Mouse (Mus musculus) megakaryocyte-erythroid progenitor cell, adult 5-6 weeks (primary cell): ENCODE data around the gene Anks1. TPM values are rescaled to one million over a fixed set of nuclear protein-coding genes. Genes with fewer than 3 reads are reported as not detected.
"Not testable (repeated sequence)": the region's sequence is repeated elsewhere in the genome, so short reads cannot be mapped to it uniquely, and the experiment has no call there.

Experiments
- ATAC-seq: replicated peaks from 2 replicates; pipeline ENCODE4 v1.8.0; 2016; ENCODE audit warnings: mild to moderate bottlenecking, inconsistent platforms; ENCODE audit not compliant: severe bottlenecking, poor library complexity, low FRiP score, low TSS enrichment
- total RNA-seq, 2 experiments: library from RNA; stranded (forward) in 1 of 2; stranded (reverse) in 1 of 2; fragments of 200-1000, 215-1000 nt in 1 of 2; fragments of >200 nt in 1 of 2; fragmentation: Nextera tagmentation in 1 of 2; gene quantifications; 2 replicates each; pipeline ENCODE4 v1.2.3; 2014 to 2017

The Anks1 gene
- total RNA-seq, 2 experiments from 2014 or later: 21.0 to 62.4 TPM

DNA sequence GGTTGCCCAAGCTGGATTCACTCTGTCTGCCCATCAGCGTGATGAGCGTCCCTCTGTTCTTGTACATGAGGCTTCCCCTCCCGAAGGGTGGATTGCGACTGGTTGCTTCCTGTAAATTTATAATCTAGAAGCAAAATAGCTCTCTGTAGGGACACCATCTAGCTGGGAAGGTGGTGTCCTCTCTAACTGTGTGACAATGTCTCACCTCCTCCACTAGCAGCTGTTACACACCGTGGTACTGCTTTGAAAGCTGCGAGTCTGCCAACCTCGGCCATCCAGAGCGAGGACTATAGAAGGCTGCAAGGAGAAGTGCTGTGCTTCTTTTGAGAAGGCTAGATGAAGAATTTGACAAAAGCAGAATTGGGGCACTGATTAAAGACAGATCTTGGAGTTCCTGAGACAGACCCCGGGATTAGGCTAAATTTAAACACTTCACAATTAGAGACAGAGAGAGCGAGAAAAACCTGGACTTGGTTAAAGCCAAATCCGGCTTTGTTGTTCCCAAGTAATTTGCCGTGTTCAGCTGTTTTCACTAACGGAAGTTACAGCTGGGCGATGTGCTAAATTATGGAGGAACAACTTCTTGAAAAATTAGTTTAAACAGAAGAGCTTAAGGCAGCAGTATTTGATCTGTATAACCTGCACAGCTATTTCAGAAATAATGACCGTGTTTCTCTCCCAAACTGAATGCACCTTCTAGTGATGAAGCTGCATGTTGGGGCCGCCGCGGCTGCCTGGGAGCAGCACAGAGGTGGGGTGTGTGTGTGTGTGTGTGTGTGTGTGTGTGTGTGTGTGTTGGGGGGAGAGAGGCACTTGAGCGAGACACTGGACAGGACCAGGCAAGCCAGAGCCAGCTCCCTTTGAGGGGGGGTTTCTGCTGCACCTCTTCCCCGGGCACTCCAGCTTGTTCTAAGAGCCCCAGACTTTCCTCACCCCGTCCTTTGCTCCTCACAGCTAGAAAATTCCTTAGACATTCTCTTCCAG lies 51.3 kb downstream of the Anks1 start:
- ATAC-seq: no peak

DNA sequence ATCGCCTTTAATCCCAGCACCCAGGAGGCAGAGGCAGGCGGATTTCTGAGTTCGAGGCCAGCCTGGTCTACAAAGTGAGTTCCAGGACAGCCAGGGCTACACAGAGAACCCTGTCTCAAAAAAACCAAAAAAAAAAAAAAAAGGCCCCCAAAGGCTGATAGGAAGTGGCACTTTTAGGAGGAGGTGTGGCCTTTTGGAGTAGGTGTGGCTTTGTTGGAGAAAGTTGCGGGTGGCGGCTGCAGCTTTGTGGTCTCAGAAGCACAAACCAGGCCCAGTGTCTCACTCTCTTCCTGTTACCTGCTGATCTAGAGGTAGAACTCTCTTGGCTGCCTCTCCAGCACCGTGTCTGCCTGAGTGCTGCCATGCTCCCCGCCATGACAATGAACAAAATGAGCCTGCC lies 54.0 kb downstream of the Anks1 start:
- not testable (repeated sequence) for ATAC-seq

DNA sequence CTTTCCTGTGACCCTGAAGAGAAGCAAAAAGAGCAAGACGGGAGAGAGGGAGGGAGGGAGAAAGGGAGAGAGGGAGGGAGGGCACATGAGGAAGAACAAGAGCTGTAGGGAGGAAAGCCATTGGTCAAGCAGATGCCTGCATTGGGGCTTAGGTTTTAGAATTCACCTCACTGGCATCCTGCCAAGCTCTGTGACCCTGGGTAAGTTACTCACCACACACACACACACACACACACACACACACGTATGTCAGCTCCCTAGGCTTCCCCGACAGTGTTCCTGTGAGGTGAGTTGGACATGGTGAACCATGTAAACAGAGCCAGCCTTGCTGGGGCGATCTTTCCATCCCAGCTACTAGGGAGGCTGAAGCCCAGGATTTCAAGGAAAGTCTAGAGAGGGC lies 55.5 kb downstream of the Anks1 start:
- no peak for ATAC-seq

DNA sequence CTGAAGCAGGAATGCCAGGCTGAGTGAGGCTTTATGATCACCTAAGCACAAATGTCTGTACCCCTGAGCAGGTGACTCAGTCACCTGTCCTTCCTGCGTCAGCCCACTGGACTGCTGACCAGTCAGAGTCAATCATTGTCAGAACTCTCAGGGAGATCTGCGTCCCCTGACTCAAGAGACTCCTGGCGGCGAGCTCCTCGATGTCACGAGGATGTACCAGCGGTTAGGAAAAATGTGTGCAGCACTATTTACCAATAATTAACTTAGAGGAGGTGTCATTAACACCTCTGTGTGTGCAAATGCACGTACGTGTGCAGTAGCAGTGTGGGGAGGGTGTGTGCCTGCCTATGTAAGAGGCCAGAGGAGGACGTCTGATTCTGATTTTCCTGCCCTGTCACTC lies 56.2 kb downstream of the Anks1 start:
- no peak for ATAC-seq

DNA sequence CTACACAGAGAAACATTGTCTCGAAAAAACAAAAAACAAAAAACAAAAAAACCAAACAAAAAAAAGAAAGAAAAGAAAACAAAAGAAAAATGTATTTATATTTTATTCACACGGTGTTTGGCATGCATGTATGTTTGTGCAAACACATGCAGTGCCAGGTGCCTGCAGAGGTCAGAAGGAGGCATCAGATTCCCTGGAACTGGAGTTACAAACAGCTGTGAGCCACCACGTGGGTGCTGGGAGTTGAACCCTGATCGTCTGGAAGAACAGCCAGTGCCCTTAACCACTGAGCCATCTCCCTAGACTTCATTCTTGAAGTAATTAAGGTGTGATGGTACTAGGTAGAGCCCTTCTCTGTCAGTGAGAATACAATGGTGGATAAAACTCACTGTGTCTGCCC lies 57.0 kb downstream of the Anks1 start:
- ATAC-seq: no peak

DNA sequence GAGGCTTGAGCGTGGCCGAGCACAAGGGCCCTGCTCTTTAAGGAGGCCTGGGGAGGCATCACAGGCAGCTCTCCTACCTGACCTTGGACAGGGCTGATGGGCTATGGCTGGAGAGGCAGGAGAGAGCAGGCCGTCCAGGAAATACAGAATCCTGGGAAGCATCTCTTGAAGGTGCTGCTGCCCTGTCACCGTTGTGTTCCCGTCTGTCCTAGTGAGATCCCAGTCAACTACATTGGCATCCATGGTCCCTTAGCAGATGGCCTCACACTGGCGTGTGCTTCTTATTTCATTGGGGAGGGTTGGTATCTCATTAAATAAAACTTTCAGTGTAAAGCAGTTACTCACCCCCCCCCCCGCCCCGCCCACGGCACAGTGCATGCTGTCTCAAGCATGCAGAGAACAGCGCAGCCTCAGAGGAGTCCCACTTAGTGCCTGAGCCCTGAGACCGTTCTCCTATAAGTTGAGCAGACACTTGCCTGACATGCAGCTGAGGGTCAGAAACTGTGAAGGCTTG lies 57.5 kb downstream of the Anks1 start:
- ATAC-seq: no peak

DNA sequence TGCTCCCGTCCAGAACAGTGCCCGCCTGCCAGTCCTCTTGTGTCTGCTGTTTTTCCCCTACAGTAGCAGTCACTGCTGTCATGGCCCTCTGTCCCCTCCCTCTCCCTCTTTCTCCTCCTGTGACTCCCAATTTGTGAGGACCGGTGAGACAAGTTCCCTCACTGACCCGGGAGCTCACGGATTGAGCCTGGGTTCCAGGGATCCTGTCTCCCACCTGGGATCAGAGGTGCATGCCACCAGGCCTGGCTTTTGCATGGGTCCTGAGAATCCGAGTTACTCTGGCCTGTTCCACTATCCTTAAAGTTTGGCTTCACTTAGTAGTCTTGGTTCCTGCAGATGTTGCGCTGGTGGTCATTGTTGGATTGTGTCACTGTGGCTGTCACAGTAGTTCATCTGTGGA lies 58.4 kb downstream of the Anks1 start:
- ATAC-seq: no peak

DNA sequence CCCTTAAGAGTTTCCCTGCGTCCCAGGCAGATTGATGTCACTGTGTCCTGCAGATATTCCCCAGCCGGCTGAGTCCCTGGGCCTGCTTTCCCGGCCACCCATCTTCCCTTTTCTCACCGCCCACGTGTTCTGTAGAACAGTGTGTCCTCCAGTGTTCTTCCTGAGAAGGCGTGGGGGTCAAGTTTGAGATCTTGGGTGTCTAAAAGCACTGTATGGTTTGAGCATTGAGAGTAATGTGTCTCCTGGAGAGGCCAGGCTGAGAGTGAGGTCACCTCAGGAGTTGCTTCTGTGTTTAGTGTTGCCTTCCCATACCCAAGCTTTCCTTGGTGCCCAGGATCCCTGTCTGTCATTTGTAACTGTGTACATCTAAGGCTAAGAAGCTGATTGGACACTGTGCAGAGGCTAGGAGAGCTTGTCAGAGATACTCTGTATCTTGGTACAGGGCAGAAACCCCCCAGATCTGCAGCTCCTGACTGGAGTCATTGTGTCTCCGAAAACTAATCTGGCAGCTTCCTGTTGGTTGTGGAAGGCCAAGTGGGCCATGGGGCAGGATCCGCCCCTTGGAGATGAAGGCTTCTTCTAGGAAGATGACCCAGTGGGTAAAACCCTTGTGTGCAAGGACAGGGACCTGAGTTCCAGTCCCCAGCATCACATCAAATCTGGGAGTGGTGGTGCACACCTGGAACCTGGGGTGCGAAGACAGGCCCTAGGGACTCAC lies 59.1 kb downstream of the Anks1 start:
- ATAC-seq: no peak

DNA sequence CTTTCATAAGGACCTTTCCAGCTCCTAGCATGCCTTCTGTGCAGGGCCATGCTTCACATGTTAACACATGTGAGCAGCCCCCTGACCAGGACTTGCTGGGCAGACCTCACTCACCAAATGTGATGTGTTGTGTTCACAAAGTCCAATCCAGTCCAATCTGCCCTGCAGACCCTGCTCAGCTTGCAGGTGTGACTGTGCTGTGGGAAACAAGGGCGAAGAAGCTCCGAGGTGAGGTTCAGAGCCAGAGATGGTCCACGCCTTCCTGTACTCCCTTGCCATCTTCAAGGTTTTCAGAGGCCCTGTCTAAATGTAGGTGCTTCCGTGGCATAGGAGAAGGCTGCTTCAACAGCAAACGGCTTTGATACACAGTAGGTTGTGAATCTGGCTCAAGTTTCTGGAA lies 59.8 kb downstream of the Anks1 start:
- no peak for ATAC-seq

DNA sequence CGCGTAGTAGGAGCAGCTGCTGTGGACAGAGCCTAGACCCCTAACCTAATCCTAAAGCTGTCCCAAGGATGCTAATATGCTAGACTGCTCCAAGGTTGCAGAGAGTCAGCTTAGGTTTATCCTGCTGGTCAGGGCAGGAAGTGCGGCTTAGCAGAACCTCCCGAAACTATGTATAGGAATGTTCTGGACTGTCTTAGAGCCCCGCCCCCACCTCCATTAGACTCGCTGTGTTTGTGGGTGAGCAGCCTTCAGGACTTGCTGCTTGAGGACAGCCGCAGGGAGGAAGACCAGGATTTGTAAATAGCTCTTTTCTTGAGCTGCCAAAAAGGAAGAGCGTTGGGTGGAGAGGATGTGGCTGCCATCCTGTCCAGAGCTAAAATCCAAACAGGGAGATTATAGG lies 60.3 kb downstream of the Anks1 start:
- peak; percentile 66 for ATAC-seq

DNA sequence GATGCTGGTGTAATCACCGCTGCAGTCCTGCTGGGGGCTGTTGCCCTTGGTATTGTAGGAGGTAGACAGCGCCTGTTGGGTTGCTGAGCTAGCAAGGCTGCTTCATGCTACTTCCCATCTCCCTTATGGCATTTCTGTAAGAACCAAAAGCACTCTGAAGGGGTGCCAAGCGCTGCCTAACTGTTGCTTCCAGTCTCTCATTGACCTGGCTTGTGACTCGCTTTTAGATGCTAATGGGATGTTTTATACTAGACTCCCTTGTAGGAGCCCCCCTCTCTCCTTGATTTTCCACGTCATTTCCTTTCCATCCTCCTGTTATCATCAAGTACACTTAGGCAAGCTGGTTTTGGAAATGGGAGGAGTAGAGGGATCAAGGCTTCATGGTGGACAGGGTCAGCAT lies 60.8 kb downstream of the Anks1 start:
- no peak for ATAC-seq

DNA sequence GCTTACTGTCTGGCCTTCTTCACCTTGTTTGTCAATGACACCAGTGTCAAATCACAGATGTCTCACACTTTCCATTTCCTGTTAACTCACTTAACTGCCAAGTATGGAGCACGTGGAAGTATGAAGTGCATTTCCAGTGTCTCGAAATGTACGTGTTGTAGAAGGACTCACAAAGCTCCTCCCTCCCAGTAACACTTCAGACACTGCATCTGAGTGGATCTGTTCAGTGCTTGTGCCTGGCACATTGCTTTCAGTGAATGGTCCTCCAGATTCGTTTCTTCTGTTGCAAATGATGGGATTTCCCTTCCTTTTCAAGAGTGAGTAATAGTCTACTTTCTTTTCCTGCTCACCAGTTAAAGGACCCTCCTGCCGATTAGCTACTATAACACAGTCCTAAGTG lies 61.2 kb downstream of the Anks1 start:
- no peak for ATAC-seq

DNA sequence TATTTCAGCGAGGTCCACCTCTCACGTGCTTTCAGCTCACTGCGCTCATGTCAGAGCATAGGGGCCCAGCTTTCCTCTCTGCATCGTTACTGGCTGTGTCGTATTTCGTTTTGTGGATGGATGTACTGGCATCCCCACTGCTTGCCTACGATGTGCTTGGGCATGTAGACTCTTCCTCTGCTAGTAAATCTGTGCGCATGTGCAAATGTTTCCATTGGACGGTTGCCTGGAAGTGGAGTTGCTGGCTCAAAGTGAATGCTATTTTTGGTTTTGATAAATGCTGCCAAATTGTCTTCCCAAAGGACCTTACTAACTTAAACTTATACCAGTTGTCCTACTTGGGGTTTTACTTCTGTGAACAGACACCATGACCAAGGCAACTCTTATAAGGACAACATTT lies 62.4 kb downstream of the Anks1 start:
- no peak for ATAC-seq

DNA sequence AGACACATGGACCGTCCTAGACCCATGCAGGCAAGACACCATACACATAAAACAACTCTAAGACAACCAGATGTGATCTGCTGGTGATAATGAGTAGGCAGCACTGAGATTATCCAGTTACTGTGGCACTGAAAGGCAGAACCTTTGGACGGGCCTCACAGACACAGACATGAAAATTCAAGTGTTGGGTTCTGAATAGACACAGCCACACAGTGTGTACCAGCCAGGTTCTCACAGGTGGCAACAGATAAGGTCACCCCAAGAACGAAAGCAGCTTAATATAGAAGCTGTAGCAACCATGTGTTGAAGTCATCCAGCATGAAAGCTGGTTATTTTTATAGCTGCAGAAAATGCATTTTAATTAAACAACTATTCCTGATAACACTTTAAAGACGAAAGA lies 64.2 kb downstream of the Anks1 start:
- ATAC-seq: no peak

DNA sequence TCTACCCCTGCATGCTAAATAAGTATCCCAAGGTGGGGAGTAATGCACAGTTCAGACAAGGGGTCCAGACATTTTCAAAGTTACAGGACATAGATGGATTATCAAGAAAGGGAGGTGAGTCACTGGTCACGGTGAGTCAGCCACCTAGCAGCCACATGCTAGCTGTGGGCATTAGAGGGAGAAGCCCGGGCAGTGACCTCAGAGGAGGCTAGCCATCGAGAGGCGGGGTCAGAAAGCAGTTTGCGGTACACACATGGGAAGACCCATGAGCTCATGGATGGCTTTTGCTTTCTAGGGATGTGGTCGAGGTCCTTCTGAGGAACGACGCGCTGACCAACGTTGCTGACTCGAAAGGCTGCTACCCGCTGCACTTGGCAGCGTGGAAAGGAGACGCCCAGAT lies 67.2 kb downstream of the Anks1 start:
- ATAC-seq: no peak

DNA sequence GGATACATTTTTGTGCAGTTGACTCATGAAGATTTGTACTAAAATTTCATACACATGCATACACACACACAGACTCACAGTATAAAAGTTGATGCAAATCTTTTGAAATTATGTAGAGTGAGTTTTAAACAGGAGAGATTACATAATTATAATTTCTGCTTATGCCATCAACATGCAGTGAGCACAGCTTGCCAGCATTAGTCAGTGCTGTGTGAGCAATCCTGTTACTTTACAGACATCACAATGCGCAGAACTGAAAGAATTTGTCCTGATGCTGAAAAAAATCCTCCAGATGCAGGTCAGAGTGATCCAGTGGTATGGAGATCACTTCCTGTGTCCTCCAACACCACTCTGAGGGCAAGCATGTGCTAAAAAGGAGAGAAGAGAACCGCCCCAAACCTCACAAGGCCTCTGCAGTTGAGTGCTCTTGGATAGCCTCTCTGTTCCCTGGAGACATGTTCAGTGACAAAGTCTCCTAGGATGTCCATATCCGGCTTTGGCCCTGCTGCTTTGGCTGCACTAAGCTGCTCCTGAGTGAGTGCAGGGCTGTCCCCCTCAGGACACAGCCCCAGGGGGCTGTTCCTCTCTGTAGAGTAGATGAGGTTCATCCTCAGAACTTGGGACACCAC lies 68.0 kb downstream of the Anks1 start:
- no peak for ATAC-seq

DNA sequence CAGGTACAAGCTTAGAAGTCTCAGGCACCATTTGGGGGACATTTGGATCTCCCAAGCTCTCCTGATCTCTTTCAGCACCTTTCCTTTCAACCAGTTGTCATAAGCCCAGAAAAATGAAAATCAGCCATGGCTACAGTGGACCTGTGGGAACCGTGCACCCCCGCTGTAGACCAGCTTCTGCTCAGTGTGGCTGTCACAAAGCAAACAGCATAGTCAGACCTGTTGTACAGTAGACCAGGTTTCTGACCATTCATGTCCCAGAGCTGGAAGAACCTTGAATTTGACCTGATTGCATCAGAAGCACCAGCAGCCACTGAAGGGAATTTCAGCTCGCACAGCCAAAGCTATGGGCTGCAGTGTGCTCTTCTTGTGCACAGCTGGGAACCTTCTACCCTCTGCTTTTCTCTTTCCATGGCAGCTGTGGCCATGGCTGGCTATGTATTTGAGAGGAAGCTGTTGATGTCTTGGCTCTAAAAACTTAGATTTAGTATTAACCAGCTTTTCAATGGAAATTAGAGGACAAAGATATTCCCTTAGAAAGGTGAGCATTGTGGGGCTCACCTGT lies 71.4 kb downstream of the Anks1 start:
- ATAC-seq: no peak

DNA sequence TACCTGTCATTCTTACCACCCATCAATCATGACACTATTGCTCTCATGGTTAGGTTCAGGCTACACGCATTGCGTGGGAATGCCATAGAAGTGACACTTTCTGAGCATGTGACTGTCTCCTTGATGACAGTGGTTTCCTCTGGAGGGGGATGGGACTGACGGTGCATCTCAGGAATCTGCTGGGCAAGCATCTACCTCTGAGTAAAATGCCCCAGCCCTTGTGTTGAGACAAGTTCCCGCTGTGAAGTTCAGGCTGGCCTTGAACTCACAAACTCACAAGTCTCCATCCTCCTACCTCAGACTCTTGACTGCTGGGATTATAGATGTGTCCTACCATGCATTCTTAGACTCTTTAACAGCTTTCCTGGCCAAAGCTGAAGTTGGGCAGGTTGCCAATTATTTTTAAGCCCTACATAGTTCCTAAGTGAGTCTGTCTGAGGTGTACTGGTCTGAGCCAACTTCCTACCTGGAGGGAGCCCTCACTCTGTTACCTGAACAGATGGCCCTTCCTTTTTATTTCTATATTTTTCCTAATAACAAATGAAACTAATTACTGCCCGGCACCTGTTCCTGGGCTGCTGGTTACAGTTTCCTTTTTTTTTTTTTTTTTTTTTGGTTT lies 72.5 kb downstream of the Anks1 start:
- ATAC-seq: no peak

DNA sequence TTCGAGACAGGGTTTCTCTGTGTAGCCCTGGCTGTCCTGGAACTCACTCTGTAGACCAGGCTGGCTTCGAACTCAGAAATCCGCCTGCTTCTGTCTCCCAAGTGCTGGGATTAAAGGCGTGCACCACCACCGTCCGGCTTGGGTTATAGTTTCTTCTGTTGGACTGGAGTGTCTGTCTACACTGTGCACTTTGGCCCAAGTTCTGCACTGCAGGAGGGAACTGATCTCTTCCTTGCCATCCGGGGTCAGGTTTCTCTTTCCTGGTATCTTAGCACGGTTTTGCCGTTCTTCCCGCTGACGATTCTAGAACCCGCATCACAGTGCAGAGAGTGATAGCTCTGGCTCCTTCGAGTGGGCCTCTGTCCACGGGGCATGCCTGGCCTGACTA lies 73.0 kb downstream of the Anks1 start:
- not testable (repeated sequence) for ATAC-seq
